Mouse (Mus musculus) cerebellum, adult 2 months (tissue): ENCODE data around the gene Art4. TPM values are rescaled to one million over a fixed set of nuclear protein-coding genes. Genes with fewer than 3 reads are reported as not detected.
"Not testable (repeated sequence)": the region's sequence is repeated elsewhere in the genome, so short reads cannot be mapped to it uniquely, and the experiment has no call there.

ENCODE experiments used
- DNase-seq, 2 experiments: peaks; one replicate each; pipeline ENCODE4 v3.0.0; 2021
- H3K27ac ChIP-seq: fragments of 200-500 bp; 2 replicates; pipeline ENCODE4 v1.5.1; 2012; ENCODE audit warnings: low read length, control low read depth, inconsistent platforms; ENCODE audit not compliant: insufficient read depth
- H3K27me3 ChIP-seq: fragments of 200-500 bp; 2 replicates; pipeline ENCODE4 v1.6.1; 2012; ENCODE audit warnings: inconsistent platforms, mild to moderate bottlenecking, low read length, moderate library complexity; ENCODE audit not compliant: control insufficient read depth, insufficient read depth
- H3K4me1 ChIP-seq: fragments of 200-500 bp; 2 replicates; pipeline ENCODE4 v1.6.1; 2011; ENCODE audit warnings: low read length; ENCODE audit not compliant: control insufficient read depth, insufficient read depth
- H3K4me3 ChIP-seq: fragments of 200-500 bp; replicated peaks from 2 replicates; pipeline ENCODE3; 2011; ENCODE audit warnings: mild to moderate bottlenecking, low read depth, low read length, control low read depth; ENCODE audit not compliant: insufficient read depth
- CTCF ChIP-seq: fragments of 200-500 bp; IDR thresholded peaks from 2 replicates; pipeline ENCODE4 v1.5.1; 2011; ENCODE audit warnings: low read depth, mild to moderate bottlenecking, control low read depth, low read length, moderate library complexity, borderline replicate concordance; ENCODE audit not compliant: insufficient read depth
- POLR2A ChIP-seq: fragments of 200-500 bp; IDR thresholded peaks from 2 replicates; pipeline ENCODE4 v1.6.1; 2011; ENCODE audit warnings: low read length, control low read depth, borderline replicate concordance; ENCODE audit not compliant: insufficient read depth
- WGBS: fragments of 180-500 bp; shearing (Covaris S2); methylation state at CpG from one replicate; pipeline ENCODE4 v1.1.7; 2018; 5-methylcytosine and 5-hydroxymethylcytosine counted together
- polyA plus RNA-seq: library from polyadenylated mRNA; depleted of rRNA; stranded (reverse); fragments of >200 nt; gene quantifications from 2 replicates; pipeline ENCODE4 v1.2.3, GENCODE M21; 2012

Art4 gene
- polyA plus RNA-seq, 1 experiment: 0.29 TPM

DNA sequence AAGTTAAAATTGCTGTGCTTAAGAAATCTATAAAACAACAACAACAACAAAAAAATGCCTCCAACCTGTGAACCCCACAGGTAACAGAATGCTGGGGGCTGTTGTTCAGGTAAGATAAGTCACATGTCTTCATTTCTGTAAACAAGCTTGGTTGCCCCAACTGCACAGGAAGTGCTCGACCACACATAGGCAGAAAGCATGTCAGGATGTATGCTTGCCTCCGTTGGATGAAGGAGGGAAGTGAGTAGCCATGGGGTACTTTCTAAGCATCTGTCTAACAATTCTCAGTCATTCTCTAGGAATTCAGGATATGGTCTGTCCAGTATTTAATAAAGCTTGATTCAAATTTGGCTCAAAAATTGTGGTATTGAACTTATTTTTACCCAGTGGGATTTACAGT lies 41.4 kb upstream of the Art4 start:
- DNase-seq: no peak
- TF ChIP-seq POLR2A: no peak
- TF ChIP-seq CTCF: no peak
- Histone ChIP-seq H3K27ac (no peak overlapping the region), H3K27me3 (no peaks in the 10 kb centered on the region), H3K4me3 (no peak overlapping the region), H3K4me1 (no peaks in the 10 kb centered on the region)
- 83% methylated on average over 2 of the region's 2 CpGs for WGBS

DNA sequence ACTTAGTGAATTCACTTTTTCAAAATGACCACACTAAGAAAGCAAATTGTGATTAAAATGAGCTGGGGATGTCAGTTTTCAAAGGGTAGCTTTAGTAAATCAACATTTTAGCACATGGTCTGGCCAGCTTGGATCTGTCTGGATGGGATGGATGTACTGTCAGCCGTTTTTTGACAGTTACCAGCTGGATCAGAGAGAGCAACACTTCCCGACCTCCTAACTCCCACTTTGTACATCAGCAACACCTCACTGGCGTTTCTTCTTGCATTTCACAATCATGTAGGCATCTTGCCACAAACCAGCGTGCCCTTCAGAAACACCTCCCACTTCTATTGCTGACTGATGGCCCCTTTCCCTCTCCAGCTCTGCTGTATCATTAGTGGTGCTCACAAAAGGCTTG lies 40.7 kb upstream of the Art4 start:
- Histone ChIP-seq H3K27ac (no peak overlapping the region), H3K4me1 (no peaks in the 10 kb centered on the region), H3K27me3 (no peaks in the 10 kb centered on the region), H3K4me3 (no peak overlapping the region)
- no peak for DNase-seq
- 51% methylated on average over 4 of the region's 4 CpGs for WGBS
- TF ChIP-seq CTCF (no peak), POLR2A (no peak)

DNA sequence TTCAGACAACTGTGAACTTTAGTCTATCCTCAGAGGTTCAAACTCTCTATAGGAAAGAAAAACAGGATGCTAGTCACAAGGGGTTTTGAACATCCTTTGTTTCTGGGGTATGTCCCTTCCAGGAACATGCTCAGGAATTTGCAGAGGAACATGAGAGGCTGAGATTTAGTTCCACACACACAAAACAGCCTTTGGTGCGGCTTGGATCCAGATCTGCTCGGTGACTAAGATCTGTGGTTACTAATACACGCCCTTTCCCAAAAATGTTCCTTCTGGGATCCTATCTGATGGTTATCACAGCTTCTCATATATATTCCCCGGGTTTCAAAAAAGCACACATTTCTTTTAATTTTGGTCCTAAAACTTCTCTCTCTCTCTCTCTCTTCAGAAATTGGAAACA lies 40.3 kb upstream of the Art4 start:
- Histone ChIP-seq H3K27me3 (no peaks in the 10 kb centered on the region), H3K4me1 (no peaks in the 10 kb centered on the region), H3K27ac (no peak overlapping the region), H3K4me3 (no peak overlapping the region)
- WGBS: 90% methylated on average over 4 of the region's 4 CpGs
- TF ChIP-seq CTCF: no peak
- TF ChIP-seq POLR2A: no peak
- no peak for DNase-seq

DNA sequence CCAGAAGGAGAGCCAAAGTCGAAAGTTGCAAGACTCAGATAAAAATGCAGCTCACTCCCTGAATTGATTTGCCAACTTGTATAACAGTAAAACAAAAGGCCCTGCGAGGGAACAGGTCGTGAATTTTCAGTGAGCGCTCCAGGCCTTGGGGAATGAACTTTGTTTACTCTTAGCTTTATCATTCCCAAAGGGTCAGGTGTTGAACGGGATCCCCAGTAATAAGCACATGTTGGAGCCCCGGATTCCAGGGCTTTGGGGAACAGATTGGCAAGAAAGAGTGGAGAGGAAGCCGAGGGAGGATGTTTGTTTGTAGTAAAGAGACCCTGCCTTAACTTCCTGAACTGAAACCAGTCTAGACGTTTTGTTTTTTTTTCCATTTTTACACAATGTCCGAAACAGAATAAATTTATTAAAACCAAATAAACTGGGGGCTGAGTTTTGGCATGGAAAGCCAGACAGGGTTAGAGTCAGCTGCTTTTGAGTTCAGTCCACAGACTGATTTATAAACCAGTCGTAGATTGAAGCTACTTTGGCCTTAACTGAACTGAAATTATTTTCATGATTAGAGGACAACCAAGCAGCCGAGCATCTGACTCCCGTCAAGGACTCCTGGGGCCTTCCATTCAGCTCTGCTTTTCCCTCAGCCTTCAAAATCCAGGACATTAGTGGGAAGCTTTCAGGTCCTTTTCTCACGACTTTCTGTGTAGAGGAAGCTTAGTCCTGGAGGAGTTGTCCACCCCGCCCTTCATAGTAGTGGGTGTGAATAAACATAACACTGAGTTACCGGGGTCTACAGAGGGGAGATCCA lies 37.2 kb upstream of the Art4 start:
- no peak for DNase-seq
- Histone ChIP-seq H3K4me3 (no peak overlapping the region), H3K4me1 (no peaks in the 10 kb centered on the region), H3K27me3 (no peaks in the 10 kb centered on the region), H3K27ac (no peak overlapping the region)
- TF ChIP-seq CTCF (no peak), POLR2A (no peak)
- WGBS: 62% methylated on average over 15 of the region's 15 CpGs

DNA sequence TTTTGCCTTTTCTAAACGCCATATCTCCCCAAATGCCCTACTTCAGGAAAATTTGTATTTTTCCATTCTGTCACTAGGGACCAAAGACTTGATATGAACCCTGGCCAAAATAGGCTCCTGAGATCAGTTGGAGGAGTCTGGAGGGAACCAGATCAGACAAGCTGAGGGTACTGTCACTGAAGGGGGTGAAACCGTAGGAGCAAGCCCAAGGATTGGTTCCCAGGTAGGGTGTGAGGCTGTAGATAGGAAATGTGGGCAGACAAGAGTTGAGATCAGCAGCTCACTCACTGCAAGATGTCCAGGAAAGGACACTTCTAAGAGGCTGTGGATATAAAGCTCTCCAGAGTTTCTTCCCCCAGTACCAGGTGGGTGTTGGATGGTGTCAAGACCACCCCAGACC lies 34.5 kb upstream of the Art4 start:
- H3K4me1 ChIP-seq: no peaks in the 10 kb centered on the region
- no peak overlapping the region for H3K4me3 ChIP-seq
- no peak for TF ChIP-seq POLR2A
- no peak for TF ChIP-seq CTCF
- H3K27ac ChIP-seq: 0 out of 2 replicates have a peak overlapping the region, but pooled peaks have one; percentile 6
- WGBS: 83% methylated on average over 2 of the region's 2 CpGs
- no peaks in the 10 kb centered on the region for H3K27me3 ChIP-seq
- no peak for DNase-seq

DNA sequence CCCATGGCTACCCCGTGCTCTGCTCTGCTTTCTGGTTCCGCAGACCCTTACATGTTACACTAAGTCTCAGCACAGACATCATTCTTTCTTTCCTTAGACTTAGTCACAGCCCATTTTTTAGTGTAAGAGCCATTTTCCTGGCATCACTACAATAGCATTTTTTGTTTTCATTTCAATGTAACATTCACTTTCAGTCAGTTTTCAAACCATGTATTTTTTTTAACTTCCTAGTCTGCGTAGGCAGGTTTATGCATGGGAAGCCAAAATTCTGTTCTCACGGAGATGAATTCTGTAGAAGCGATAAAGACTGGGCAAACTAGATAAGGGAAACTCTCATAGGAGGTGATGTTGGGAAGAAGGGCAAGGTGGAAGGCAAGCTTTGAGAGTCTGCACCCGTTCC lies 32.0 kb upstream of the Art4 start:
- no peak for DNase-seq
- TF ChIP-seq CTCF (no peak), POLR2A (no peak)

DNA sequence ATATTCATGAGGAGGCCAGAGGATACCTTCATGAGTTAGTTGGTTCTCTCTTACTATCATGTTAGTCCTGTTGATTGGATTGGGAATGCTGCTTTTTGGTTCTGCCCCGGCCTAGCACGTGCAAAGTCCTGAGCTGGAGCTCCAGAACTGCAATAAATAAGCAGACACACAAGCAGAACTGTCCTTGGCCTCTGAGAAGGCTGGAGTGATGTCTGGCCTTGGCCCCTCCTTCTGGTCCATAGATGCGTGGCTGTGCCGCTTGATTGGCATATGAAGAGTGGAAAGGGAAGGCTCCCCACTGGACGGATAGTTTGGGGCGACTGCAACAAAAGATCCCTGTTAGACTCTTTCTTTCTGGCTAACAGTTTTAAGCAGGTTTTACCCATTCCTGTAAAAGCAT lies 31.5 kb upstream of the Art4 start:
- no peak overlapping the region for H3K27ac ChIP-seq
- DNase-seq: no peak
- no peaks in the 10 kb centered on the region for H3K27me3 ChIP-seq
- WGBS: 71% methylated on average over 6 of the region's 6 CpGs
- H3K4me1 ChIP-seq: no peaks in the 10 kb centered on the region
- TF ChIP-seq CTCF (no peak), POLR2A (no peak)
- no peak overlapping the region for H3K4me3 ChIP-seq

More for the DNA sequence above, 32.0 kb upstream of the Art4 start:
- Histone ChIP-seq H3K27me3 (no peaks in the 10 kb centered on the region), H3K4me3 (no peak overlapping the region), H3K27ac (no peak overlapping the region), H3K4me1 (no peaks in the 10 kb centered on the region)
- whole genome bisulfite sequencing: 94% methylated on average over 6 of the region's 6 CpGs

DNA sequence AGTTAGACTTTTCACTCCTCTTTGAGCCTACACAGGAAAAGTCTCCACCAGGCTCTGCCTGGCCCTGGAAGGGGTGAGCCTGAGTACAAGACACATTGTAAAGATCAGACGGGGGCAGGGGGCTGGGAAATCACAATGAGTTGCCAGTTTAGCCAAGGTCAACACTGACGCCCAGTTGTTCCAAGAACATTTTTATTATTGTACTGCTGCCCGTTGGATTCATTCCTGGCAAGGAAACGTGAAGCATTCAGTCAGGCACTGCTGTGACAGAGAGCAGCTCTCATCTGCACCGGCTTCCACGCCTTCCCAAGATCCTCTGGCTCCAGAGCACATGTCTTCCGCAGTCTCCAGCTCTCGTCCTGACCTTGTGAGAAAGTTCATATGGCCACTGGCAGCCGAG lies 30.3 kb upstream of the Art4 start:
- TF ChIP-seq CTCF: no peak
- TF ChIP-seq POLR2A: no peak
- WGBS: 38% methylated on average over 9 of the region's 9 CpGs
- no peak for DNase-seq

DNA sequence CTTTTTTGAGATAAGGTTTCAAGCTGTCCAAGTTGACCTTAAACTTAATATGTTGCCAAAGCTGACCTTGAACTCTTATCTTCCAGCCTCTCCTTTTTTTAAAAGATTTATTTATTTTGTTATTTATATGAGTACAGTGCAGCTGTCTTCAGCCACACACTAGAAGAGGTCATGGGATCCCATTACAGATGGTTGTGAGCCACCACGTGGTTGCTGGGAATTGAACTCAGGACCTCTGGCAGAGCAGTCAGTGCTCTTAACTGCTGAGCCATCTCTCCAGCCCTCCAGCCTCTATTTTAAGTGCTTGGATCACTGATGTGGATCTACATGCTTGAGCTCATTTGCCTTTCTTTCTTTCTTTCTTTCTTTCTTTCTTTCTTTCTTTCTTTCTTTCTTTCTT lies 27.2 kb upstream of the Art4 start:
- not testable (repeated sequence) for H3K4me3 ChIP-seq, H3K27ac ChIP-seq, H3K4me1 ChIP-seq, DNase-seq, H3K27me3 ChIP-seq
- WGBS: 53% methylated on average over 1 of the region's 1 CpGs

More for the DNA sequence above, 30.3 kb upstream of the Art4 start:
- Histone ChIP-seq H3K27me3 (no peaks in the 10 kb centered on the region), H3K4me1 (no peaks in the 10 kb centered on the region), H3K4me3 (no peak overlapping the region), H3K27ac (no peak overlapping the region)
